Mouse (Mus musculus) left cerebral cortex, postnatal 36 days (tissue): ENCODE measurements around the gene Ptges. TPM values are rescaled to one million over a fixed set of nuclear protein-coding genes. Genes with fewer than 3 reads are reported as not detected.

Source experiments
- DNase-seq, 2 experiments: peaks; one replicate each; pipeline ENCODE4 v3.0.0; 2021 to 2022; ENCODE audit warnings: low spot score in 2 of 2, mixed read lengths in 1 of 2
- intact Hi-C: fragments of 180-260 bp; cut with DNase I; formaldehyde crosslinking; loops from one replicate; pipeline ENCODE4 v1.15.1; 2025
- total RNA-seq, 2 experiments: library from RNA; stranded (reverse); gene quantifications; 2 replicates each; pipeline ENCODE4 v1.2.3; 2021

Gene Ptges
- total RNA-seq, 2 experiments from 2014 or later, result 4.9 to 5.0 TPM

GRCm38 (mm10) chr2:30904231-30904630 lies 25.4 kb downstream of the Ptges start:
- DNase-seq, result no peak
- intact Hi-C loops, result no loop called here

GRCm38 (mm10) chr2:30902726-30903722 lies 26.6 kb downstream of the Ptges start:
- DNase-seq, result no peak
- intact Hi-C loops, result no loop called here

- intact Hi-C loops, result no loop called here
- no peak for DNase-seq
These were observed 27.4 kb downstream of the Ptges start for GRCm38 (mm10) chr2:30902256-30902655.

- intact Hi-C loops, result no loop called here
These were observed 28.0 kb downstream of the Ptges start for GRCm38 (mm10) chr2:30901646-30902160.

GRCm38 (mm10) chr2:30899397-30900069 lies 30.1 kb downstream of the Ptges start:
- intact Hi-C loops, result no loop called here
- no peak for DNase-seq

More at GRCm38 (mm10) chr2:30901646-30902160, 28.0 kb downstream of the Ptges start:
- DNase-seq, result no peak

- DNase-seq, result no peak
- intact Hi-C loops, result no loop called here
These were observed 32.4 kb downstream of the Ptges start for GRCm38 (mm10) chr2:30897291-30897690.

- no peak for DNase-seq
- intact Hi-C loops, result no loop called here
These were observed 35.7 kb downstream of the Ptges start for GRCm38 (mm10) chr2:30893946-30894345.

GRCm38 (mm10) chr2:30893399-30893798 lies 36.3 kb downstream of the Ptges start:
- intact Hi-C loops, result no loop called here

GRCm38 (mm10) chr2:30891002-30891401 lies 38.7 kb downstream of the Ptges start:
- intact Hi-C loops, result loop anchor here (2.0 kb wide), 1 partner anchor 44 kb away; no protein-coding TSS in a partner anchor
- peak in 1 of 2 experiments; percentile 41 for DNase-seq

More at GRCm38 (mm10) chr2:30893399-30893798, 36.3 kb downstream of the Ptges start:
- DNase-seq, result no peak

- DNase-seq, result peak; percentile 65 to 74
- intact Hi-C loops, result loop anchor here (5.0 kb wide), 1 partner anchor 58 kb away; no protein-coding TSS in a partner anchor
These were observed 44.1 kb downstream of the Ptges start for GRCm38 (mm10) chr2:30885453-30886163.

GRCm38 (mm10) chr2:30884852-30885373 lies 44.8 kb downstream of the Ptges start:
- intact Hi-C loops, result loop anchor here (5.0 kb wide), 1 partner anchor 58 kb away; no protein-coding TSS in a partner anchor
- DNase-seq, result no peak

GRCm38 (mm10) chr2:30881215-30881614 lies 48.4 kb downstream of the Ptges start:
- intact Hi-C loops, result no loop called here
- DNase-seq, result no peak

- intact Hi-C loops, result no loop called here
- DNase-seq, result no peak
These were observed 50.2 kb downstream of the Ptges start for GRCm38 (mm10) chr2:30879481-30879880.

GRCm38 (mm10) chr2:30875621-30876432 lies 53.8 kb downstream of the Ptges start:
- DNase-seq, result no peak
- intact Hi-C loops, result no loop called here

GRCm38 (mm10) chr2:30875096-30875495 lies 54.6 kb downstream of the Ptges start:
- intact Hi-C loops, result no loop called here
- DNase-seq, result no peak

GRCm38 (mm10) chr2:30874445-30874844 lies 55.2 kb downstream of the Ptges start:
- no peak for DNase-seq
- intact Hi-C loops, result no loop called here

- no peak for DNase-seq
- intact Hi-C loops, result no loop called here
These were observed 57.0 kb downstream of the Ptges start for GRCm38 (mm10) chr2:30872669-30873068.

GRCm38 (mm10) chr2:30870863-30871262 lies 58.8 kb downstream of the Ptges start:
- intact Hi-C loops, result no loop called here

More at GRCm38 (mm10) chr2:30870863-30871262, 58.8 kb downstream of the Ptges start:
- DNase-seq, result no peak
